Mouse (Mus musculus) midbrain, postnatal 0 days (tissue): Measurements from ENCODE around the gene Vstm5. TPM values are rescaled to one million over a fixed set of nuclear protein-coding genes. Genes with fewer than 3 reads are reported as not detected.
"Not testable (repeated sequence)": the region's sequence is repeated elsewhere in the genome, so short reads cannot be mapped to it uniquely, and the experiment has no call there.

Experiments
- ATAC-seq: fragments of 200-750 bp; cut with Nextera tagmentation; 2 replicates; pipeline ENCODE4 v1.8.0; 2017; ENCODE audit warnings: moderate number of reproducible peaks, mild to moderate bottlenecking, moderate TSS enrichment, moderate library complexity; ENCODE audit not compliant: low FRiP score
- DNase-seq: peaks from one replicate; pipeline ENCODE4 v3.0.0-alpha.2; 2015; ENCODE audit warnings: low spot score
- H3K27ac ChIP-seq: fragments of 300-500 bp; sonication (generic); 2 replicates; pipeline ENCODE4 v1.5.1; 2014; ENCODE audit warnings: low read depth, mild to moderate bottlenecking, low read length, mixed read lengths
- H3K27me3 ChIP-seq: fragments of 300-500 bp; sonication (generic); 2 replicates; pipeline ENCODE4 v1.6.1; 2014; ENCODE audit warnings: low read length, control low read depth, mixed read lengths; ENCODE audit not compliant: insufficient read depth
- H3K36me3 ChIP-seq: fragments of 300-500 bp; sonication (generic); 2 replicates; pipeline ENCODE4 v1.6.1; 2014; ENCODE audit warnings: low read length, control low read depth, mixed read lengths; ENCODE audit not compliant: insufficient read depth
- H3K4me1 ChIP-seq: fragments of 300-500 bp; sonication (generic); 2 replicates; pipeline ENCODE4 v1.6.1; 2014; ENCODE audit warnings: mild to moderate bottlenecking, control low read depth, antibody characterized with exemption, low read length, mixed read lengths; ENCODE audit not compliant: insufficient read depth
- H3K4me2 ChIP-seq: fragments of 300-500 bp; sonication (generic); 2 replicates; pipeline ENCODE4 v1.6.1; 2014; ENCODE audit warnings: low read depth, mild to moderate bottlenecking, low read length, mixed read lengths; ENCODE audit not compliant: poor library complexity, severe bottlenecking
- H3K4me3 ChIP-seq: fragments of 300-500 bp; sonication (generic); 2 replicates; pipeline ENCODE4 v1.5.1; 2014; ENCODE audit warnings: low read depth, mild to moderate bottlenecking, low read length, moderate library complexity
- H3K9ac ChIP-seq: fragments of 300-500 bp; sonication (generic); replicated peaks from 2 replicates; pipeline ENCODE4 v1.6.1; 2014; ENCODE audit warnings: mild to moderate bottlenecking, low read length, moderate library complexity, mixed read lengths; ENCODE audit not compliant: poor library complexity, severe bottlenecking
- H3K9me3 ChIP-seq: fragments of 300-500 bp; sonication (generic); 2 replicates; pipeline ENCODE4 v1.6.1; 2016; ENCODE audit warnings: low read length, control low read depth
- CTCF ChIP-seq: IDR thresholded peaks from 2 replicates; pipeline ENCODE4 v1.5.1; 2016; ENCODE audit warnings: antibody characterized with exemption, mild to moderate bottlenecking
- whole genome bisulfite sequencing: fragments of 180-500 bp; shearing (Covaris S2); extraction: QIAGEN DNeasy Blood & Tissue Kit; methylation state at CpG from one replicate; pipeline ENCODE4 v1.1.7; 2014; 5-methylcytosine and 5-hydroxymethylcytosine counted together
- polyA plus RNA-seq: library from polyadenylated mRNA; unstranded; fragments of >200 nt; fragmentation: Nextera tagmentation; extraction: Ambion mirVana; gene quantifications from 2 replicates; pipeline ENCODE4 v1.2.1, GENCODE M21; 2015
- total RNA-seq: library from RNA; depleted of rRNA; stranded (reverse); fragments of >200 nt; gene quantifications from 2 replicates; pipeline ENCODE4 v1.2.3, GENCODE M21; 2014; rRNA removed

Vstm5 gene
- total RNA-seq, result 37.4 and 43.4 TPM in 2 replicates
- polyA plus RNA-seq, result 30.6 and 37.2 TPM in 2 replicates

DNA sequence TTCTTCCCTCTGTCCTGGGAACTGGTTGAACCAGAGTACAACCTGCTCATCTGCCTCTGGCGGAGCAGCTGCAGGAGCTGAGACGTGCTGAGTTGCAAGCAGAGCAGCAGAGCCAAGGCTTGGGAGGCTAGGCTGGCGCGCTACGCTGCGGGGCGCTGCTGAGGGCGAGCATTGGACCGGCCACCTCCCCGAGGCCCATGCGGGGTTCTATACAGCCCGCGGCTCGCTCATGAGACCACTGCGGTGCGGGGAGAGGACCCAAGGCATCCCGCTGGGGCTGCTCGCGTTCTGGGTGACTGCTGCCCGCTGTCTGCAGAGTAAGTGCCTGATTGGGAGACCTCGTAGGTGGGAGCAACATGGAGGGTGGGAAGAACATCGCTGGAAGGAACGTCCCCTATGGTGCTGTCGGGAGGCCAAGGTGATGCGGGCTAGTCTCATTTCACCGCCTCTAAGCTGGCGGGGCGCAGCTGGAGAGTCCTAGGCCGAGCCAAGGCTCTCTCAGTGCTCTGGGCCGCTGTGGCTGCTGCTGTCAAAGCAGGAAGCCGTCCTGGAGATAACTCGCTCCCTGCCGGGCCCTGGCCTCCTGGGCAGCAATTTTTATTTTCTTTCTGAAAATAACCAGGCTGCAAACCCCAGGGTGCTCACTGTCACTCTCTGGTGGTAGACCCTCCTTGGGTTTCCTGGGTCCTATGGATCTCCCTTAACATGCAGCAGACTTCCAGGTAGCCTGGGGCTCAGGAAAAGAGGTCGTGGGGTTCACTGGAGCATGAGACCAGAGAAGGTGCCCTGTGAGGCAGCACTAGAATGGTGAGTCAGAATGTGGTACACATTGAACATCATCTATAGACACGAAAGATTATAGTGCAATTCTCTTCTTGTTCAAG lies at the start of gene Vstm5:
TSS of gene Vstm5 (plus strand) at position 4 of the 884 bp plus-strand sequence.
- H3K27ac ChIP-seq, result peak within 1 kb of the TSS; percentile 74
- peak within 1 kb of the TSS; percentile 68 for H3K4me2 ChIP-seq
- H3K9me3 ChIP-seq, result no peaks in the 10 kb centered on the region
- peak within 1 kb of the TSS; percentile 55 for H3K4me3 ChIP-seq
- peak within 1 kb of the TSS; percentile 62 for H3K9ac ChIP-seq
- no peaks in the 10 kb centered on the region; the same call in 1 of the 2 replicates for H3K4me1 ChIP-seq
- ATAC-seq, result peak; percentile 92
- H3K36me3 ChIP-seq, result no peaks in the 10 kb centered on the region
- peak; percentile 64 for TF ChIP-seq CTCF
- 5% methylated on average over 35 of the region's 35 CpGs for WGBS
- DNase-seq, result peak; percentile 72
- no peaks in the 10 kb centered on the region for H3K27me3 ChIP-seq

DNA sequence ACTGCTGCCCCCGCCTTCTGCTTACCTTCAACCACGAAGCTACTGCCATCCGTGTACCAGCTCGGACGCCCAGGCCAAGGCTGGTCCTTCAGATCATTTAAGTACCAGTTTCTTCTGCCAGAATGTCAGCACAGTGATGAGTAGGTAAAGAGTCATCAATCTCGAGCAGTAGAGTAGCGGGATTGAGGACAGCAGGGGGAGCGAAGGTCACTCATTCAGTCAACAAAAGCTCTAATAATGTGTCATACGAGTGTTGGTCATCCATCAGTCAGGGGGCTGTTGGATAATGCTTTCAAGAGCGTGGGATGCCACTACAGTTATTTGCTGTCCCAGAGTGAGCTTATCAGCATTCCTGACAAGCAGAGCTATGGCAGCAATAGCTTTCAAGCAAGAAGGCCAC lies 44.0 kb upstream of the Vstm5 start:
- not testable (repeated sequence) for DNase-seq, H3K4me3 ChIP-seq, H3K9ac ChIP-seq, H3K36me3 ChIP-seq, ATAC-seq, H3K4me1 ChIP-seq, H3K9me3 ChIP-seq, H3K27ac ChIP-seq, H3K4me2 ChIP-seq, H3K27me3 ChIP-seq
- WGBS, result 87% methylated on average over 10 of the region's 10 CpGs

DNA sequence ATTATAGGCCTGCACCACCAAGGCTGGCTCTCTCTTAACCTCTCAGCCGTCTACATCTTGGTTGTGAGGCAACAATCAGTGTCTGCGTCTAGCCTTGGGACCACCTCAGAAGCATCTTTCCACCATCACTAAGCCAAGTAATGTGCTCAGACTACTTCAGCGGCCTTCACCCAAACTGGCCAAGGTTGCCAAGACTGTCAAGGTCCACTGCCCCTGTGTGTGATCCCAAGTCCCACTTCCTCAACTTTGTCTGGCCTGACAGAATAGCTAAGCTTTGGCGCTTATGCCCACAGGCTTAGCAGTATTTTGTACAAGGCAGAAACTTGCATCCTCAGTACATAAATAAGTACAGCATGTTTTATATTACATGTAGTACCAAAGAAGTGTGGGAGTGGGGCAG lies 32.2 kb upstream of the Vstm5 start:
- no peak for ATAC-seq
- no peak for DNase-seq
- Histone ChIP-seq H3K4me3 (no peak overlapping the region), H3K9ac (no peak overlapping the region), H3K9me3 (no peaks in the 10 kb centered on the region), H3K27ac (no peak overlapping the region), H3K36me3 (no peaks in the 10 kb centered on the region), H3K4me2 (no peak overlapping the region), H3K27me3 (no peaks in the 10 kb centered on the region), H3K4me1 (no peaks in the 10 kb centered on the region)
- TF ChIP-seq CTCF, result no peak
- 91% methylated on average over 4 of the region's 4 CpGs for WGBS

DNA sequence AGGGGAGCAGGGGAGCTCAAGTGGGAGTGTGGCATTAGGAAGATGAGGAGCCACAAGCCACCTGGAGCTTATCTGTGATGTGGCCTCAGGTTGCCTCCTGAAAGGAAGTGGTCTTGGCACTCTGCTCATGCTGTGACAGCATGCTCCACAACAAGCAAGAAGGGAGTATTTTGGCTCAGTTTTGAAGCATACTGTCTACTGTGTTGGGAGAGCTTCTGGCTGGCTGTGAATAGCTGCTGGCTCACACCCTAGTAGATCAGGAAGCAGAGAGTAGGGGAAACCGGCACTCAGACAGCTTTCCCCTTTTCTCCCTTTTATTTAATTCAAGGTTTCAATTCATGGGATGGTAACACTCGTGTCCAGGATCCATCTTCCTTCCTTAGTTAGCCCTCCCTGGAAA lies 29.5 kb upstream of the Vstm5 start:
- ATAC-seq, result no peak
- H3K4me1 ChIP-seq, result no peaks in the 10 kb centered on the region
- no peak overlapping the region for H3K27ac ChIP-seq
- H3K27me3 ChIP-seq, result no peaks in the 10 kb centered on the region
- no peaks in the 10 kb centered on the region for H3K36me3 ChIP-seq
- no peak for TF ChIP-seq CTCF
- WGBS, result 69% methylated on average over 2 of the region's 2 CpGs
- H3K9me3 ChIP-seq, result no peaks in the 10 kb centered on the region
- no peak overlapping the region for H3K4me3 ChIP-seq
- H3K9ac ChIP-seq, result no peak overlapping the region
- H3K4me2 ChIP-seq, result no peak overlapping the region
- DNase-seq, result no peak

DNA sequence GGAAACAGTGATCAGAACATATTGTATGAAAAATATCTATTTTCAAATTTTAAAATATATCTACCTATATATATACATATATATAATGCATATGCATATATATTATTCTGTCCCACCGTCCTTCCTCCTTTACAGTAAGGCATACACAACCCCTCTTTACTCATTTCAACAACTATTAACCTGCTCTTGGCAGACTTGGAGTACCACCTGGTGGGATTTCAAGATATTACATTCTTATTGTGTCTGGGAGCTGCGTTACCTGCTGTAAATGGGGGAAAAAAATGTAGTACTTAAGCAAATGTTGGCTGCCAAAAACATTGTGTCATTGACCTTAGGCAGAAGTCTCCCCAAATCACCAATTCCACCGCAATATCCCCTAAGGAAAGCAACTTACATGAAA lies 27.0 kb upstream of the Vstm5 start:
- Histone ChIP-seq H3K4me2 (no peak overlapping the region), H3K36me3 (no peaks in the 10 kb centered on the region), H3K4me3 (no peak overlapping the region), H3K9ac (no peak overlapping the region), H3K27me3 (no peaks in the 10 kb centered on the region), H3K27ac (no peak overlapping the region), H3K4me1 (no peaks in the 10 kb centered on the region), H3K9me3 (no peaks in the 10 kb centered on the region)
- 75% methylated on average over 3 of the region's 3 CpGs for WGBS
- DNase-seq (peak; percentile 60), ATAC-seq (no peak)
- TF ChIP-seq CTCF, result peak; percentile 73

DNA sequence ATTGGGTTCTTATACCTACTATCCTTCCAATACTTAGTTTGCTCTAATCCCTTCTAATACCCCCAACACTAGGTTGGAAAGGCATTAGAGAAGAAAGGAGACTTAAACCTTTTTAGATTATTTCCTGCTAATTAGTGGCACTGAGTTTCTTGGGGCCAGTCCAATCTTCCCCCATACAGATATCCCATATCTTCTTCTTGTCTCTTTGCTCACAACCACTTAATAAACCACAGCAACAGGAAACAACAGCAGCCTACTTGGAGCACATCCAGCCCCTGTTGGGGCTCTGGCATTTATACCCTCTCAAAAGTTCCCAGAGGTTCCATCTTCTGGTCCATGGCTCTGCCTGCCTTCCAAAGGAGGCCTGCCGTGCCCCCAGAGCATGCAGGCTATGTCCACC lies 25.1 kb upstream of the Vstm5 start:
- 63% methylated on average over 1 of the region's 1 CpGs for WGBS
- no peak for ATAC-seq
- Histone ChIP-seq H3K27ac (no peak overlapping the region), H3K9me3 (no peaks in the 10 kb centered on the region), H3K27me3 (no peaks in the 10 kb centered on the region), H3K4me3 (no peak overlapping the region), H3K4me2 (no peak overlapping the region), H3K9ac (no peak overlapping the region), H3K4me1 (no peaks in the 10 kb centered on the region), H3K36me3 (no peaks in the 10 kb centered on the region)
- no peak for DNase-seq
- no peak for TF ChIP-seq CTCF
